Mouse (Mus musculus): ENCODE results near the gene Ccdc151. TPM values are rescaled to one million over a fixed set of nuclear protein-coding genes. Genes with fewer than 3 reads are reported as not detected.

Gene Ccdc151
- polyA plus RNA-seq, 1 experiment from 2014 or later: 1.2 TPM

DNA sequence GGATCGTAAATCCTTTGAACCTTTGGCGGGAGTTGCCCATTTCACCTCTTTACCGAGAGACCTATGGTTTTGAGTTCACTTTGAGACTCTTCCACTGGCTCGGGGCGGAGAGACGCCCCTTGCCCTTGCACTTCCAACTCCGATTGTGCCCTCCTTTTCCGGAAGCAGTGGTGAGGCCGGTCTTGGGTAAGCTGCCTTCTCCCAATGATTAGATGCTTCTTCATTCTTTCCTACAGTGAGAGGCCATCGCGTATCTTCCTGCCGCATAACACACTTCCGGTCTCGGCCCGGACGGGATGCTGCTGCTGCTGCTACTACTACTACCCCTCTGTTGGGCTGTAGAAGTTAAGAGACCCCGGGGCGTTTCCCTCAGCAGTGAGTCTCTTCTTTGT is 725 bp upstream of the Ccdc151 start:
- Histone ChIP-seq H3K9ac (ENCODE audit: low read depth, low read length) (peak overlapping the region; percentile 65), H3K4me2 (ENCODE audit: low read length) (peak overlapping the region; percentile 72), H3K9me3 (replicated peaks; ENCODE audit: low read length) (no peaks in the 10 kb centered on the region), H3K4me1 (replicated peaks; ENCODE audit: insufficient read depth, low read length) (peaks cover 19% of the 10 kb centered on the region), H3K36me3 (ENCODE audit: insufficient read depth, low read length) (peaks cover 23% of the 10 kb centered on the region; the same call in 1 of the 2 replicates), H3K4me3 (replicated peaks; ENCODE audit: low read depth, low read length) (peak overlapping the region; percentile 66), H3K27me3 (ENCODE audit: insufficient read depth, low read length) (no peaks in the 10 kb centered on the region), H3K27ac (peak overlapping the region; percentile 67)
- WGBS: 0% methylated on average over 18 of the region's 18 CpGs
- DNase-seq (ENCODE audit: low spot score) (peak; percentile 79), ATAC-seq (replicated peaks; ENCODE audit: low FRiP score, low read depth) (no peak; the same call in 1 of the 2 replicates)
- no peak for TF ChIP-seq CTCF (IDR thresholded peaks at IDR 0.05; ENCODE audit: low read depth)

GRCm38 (mm10) chr9:22001633-22002032 is 801 bp downstream of the Ccdc151 start:
- no peaks in the 10 kb centered on the region for H3K27me3 ChIP-seq (ENCODE audit: insufficient read depth, low read length)
- H3K4me2 ChIP-seq (ENCODE audit: low read length): no peak overlapping the region
- no peak overlapping the region for H3K27ac ChIP-seq
- ATAC-seq (replicated peaks; ENCODE audit: low FRiP score, low read depth) (no peak), DNase-seq (ENCODE audit: low spot score) (no peak)
- H3K9me3 ChIP-seq (replicated peaks; ENCODE audit: low read length): no peaks in the 10 kb centered on the region
- peaks cover 15% of the 10 kb centered on the region; the same call in 1 of the 2 replicates for H3K36me3 ChIP-seq (ENCODE audit: insufficient read depth, low read length)
- peak; percentile 30; the same call in 1 of the 2 replicates for TF ChIP-seq CTCF (IDR thresholded peaks at IDR 0.05; ENCODE audit: low read depth)
- peaks cover 19% of the 10 kb centered on the region for H3K4me1 ChIP-seq (replicated peaks; ENCODE audit: insufficient read depth, low read length)
- H3K9ac ChIP-seq (ENCODE audit: low read depth, low read length): no peak overlapping the region
- no peak overlapping the region for H3K4me3 ChIP-seq (replicated peaks; ENCODE audit: low read depth, low read length)
- WGBS: 79% methylated on average over 4 of the region's 4 CpGs

DNA sequence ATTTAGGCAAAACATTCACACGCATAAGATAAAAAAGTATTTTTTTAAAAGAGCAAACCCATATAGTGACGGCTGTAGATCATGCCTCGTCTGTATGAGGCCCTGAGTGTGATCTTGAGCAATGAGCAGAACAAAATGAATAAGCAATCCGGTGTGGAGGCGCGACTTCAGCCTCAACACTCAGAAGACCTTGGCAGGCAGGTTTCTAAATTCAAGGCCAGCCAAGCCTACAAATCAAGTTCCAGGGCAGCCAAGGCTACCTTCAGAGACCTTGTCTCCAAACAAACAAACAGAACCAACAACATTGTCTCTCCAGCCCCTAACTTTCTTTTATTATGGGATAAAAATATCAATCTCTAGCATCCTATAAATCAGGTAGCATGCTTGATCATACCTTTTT is 2.1 kb downstream of the Ccdc151 start:
- no peak for ATAC-seq (replicated peaks; ENCODE audit: low FRiP score, low read depth)
- H3K27me3 ChIP-seq (ENCODE audit: insufficient read depth, low read length): no peaks in the 10 kb centered on the region
- DNase-seq (ENCODE audit: low spot score): no peak
- H3K36me3 ChIP-seq (ENCODE audit: insufficient read depth, low read length): 0 out of 2 replicates have a peak, but pooled peaks cover 8% of the 10 kb centered on the region
- peaks cover 19% of the 10 kb centered on the region for H3K4me1 ChIP-seq (replicated peaks; ENCODE audit: insufficient read depth, low read length)
- no peak for TF ChIP-seq CTCF (IDR thresholded peaks at IDR 0.05; ENCODE audit: low read depth)
- H3K9ac ChIP-seq (ENCODE audit: low read depth, low read length): no peak overlapping the region
- H3K4me2 ChIP-seq (ENCODE audit: low read length): no peak overlapping the region
- no peaks in the 10 kb centered on the region for H3K9me3 ChIP-seq (replicated peaks; ENCODE audit: low read length)
- WGBS: 93% methylated on average over 6 of the region's 6 CpGs
- no peak overlapping the region for H3K27ac ChIP-seq
- no peak overlapping the region for H3K4me3 ChIP-seq (replicated peaks; ENCODE audit: low read depth, low read length)

GRCm38 (mm10) chr9:21996178-21996867 is 6.1 kb downstream of the Ccdc151 start:
- H3K4me2 ChIP-seq (ENCODE audit: low read length): no peak overlapping the region
- no peak for TF ChIP-seq CTCF (IDR thresholded peaks at IDR 0.05; ENCODE audit: low read depth)
- ATAC-seq (replicated peaks; ENCODE audit: low FRiP score, low read depth) (no peak), DNase-seq (ENCODE audit: low spot score) (no peak)
- 74% methylated on average over 3 of the region's 3 CpGs for WGBS
- H3K36me3 ChIP-seq (ENCODE audit: insufficient read depth, low read length): no peaks in the 10 kb centered on the region
- H3K9ac ChIP-seq (ENCODE audit: low read depth, low read length): no peak overlapping the region
- H3K27ac ChIP-seq: no peak overlapping the region
- H3K27me3 ChIP-seq (ENCODE audit: insufficient read depth, low read length): no peaks in the 10 kb centered on the region
- no peak overlapping the region for H3K4me3 ChIP-seq (replicated peaks; ENCODE audit: low read depth, low read length)
- no peaks in the 10 kb centered on the region for H3K9me3 ChIP-seq (replicated peaks; ENCODE audit: low read length)
- no peaks in the 10 kb centered on the region for H3K4me1 ChIP-seq (replicated peaks; ENCODE audit: insufficient read depth, low read length)

GRCm38 (mm10) chr9:21992227-21992626 is 10.2 kb downstream of the Ccdc151 start:
- Histone ChIP-seq H3K4me1 (replicated peaks; ENCODE audit: insufficient read depth, low read length) (peaks cover 12% of the 10 kb centered on the region), H3K27me3 (ENCODE audit: insufficient read depth, low read length) (peaks cover 23% of the 10 kb centered on the region), H3K9me3 (replicated peaks; ENCODE audit: low read length) (no peaks in the 10 kb centered on the region), H3K27ac (no peak overlapping the region), H3K36me3 (ENCODE audit: insufficient read depth, low read length) (no peaks in the 10 kb centered on the region), H3K4me3 (replicated peaks; ENCODE audit: low read depth, low read length) (no peak overlapping the region), H3K9ac (ENCODE audit: low read depth, low read length) (no peak overlapping the region), H3K4me2 (ENCODE audit: low read length) (no peak overlapping the region)
- TF ChIP-seq CTCF (IDR thresholded peaks at IDR 0.05; ENCODE audit: low read depth): no peak
- DNase-seq (ENCODE audit: low spot score): no peak
- 72% methylated on average over 4 of the region's 4 CpGs for WGBS
- no peak for ATAC-seq (replicated peaks; ENCODE audit: low FRiP score, low read depth)

DNA sequence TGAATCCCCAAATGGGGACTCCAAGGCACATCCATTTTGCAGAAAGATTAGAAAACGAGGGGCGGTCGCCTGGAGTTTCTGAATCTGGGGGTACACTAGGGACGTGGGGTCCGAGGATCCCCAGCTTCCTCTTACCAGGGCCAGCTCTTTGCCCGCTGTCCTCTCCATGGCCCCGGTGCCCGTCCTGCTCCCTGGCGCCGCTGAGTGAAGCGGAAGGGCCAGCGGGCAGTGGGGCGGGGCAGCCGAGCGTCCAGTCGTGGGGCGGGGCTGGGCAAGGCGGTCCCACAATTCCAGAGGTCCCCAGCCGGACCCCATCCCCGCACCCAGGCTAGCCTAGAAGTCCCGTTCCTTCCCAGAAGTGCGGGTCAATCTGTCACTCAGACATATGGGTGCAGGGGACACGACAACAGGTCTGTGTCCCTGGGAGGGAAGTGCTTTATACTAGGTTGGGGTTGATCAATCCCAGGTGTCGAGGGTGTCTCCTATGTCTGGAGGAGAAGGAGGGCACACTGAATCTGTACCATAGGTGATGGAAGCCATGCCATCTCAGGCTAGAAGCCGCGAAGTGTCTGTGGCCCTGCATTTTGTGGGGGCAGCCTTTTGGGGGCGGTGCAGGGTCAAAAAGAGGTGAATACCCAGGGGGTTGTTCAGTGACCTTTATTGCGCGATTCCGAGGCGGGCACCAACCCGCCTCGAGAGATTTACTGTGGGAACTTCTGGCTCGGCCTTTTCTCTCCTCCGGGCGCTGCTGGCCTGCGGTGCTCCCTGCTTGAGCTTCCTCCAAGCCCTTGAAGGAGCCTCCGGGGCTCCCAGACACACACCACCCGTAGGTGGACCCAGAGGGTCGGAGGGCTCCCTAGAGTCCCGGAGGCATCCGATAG is 13.0 kb downstream of the Ccdc151 start, which contains the start of gene Rgl3:
Rgl3 (minus strand) TSS at position 217 of the 881 bp plus-strand sequence.
- Histone ChIP-seq H3K36me3 (ENCODE audit: insufficient read depth, low read length) (no peaks in the 10 kb centered on the region), H3K27ac (peak within 1 kb of the TSS; percentile 66), H3K4me1 (replicated peaks; ENCODE audit: insufficient read depth, low read length) (peaks cover 12% of the 10 kb centered on the region), H3K9ac (ENCODE audit: low read depth, low read length) (peak within 1 kb of the TSS; percentile 59), H3K4me3 (replicated peaks; ENCODE audit: low read depth, low read length) (peak within 1 kb of the TSS; percentile 59), H3K27me3 (ENCODE audit: insufficient read depth, low read length) (peaks cover 23% of the 10 kb centered on the region), H3K9me3 (replicated peaks; ENCODE audit: low read length) (no peaks in the 10 kb centered on the region), H3K4me2 (ENCODE audit: low read length) (peak within 1 kb of the TSS; percentile 90)
- TF ChIP-seq CTCF (IDR thresholded peaks at IDR 0.05; ENCODE audit: low read depth): no peak; the same call in 1 of the 2 replicates
- peak; percentile 68 for ATAC-seq (replicated peaks; ENCODE audit: low FRiP score, low read depth)
- DNase-seq (ENCODE audit: low spot score): peak; percentile 62
- under 1% methylated on average over 42 of the region's 42 CpGs for WGBS

Data from kidney, postnatal 0 days (tissue).